Mouse (Mus musculus): ENCODE measurements around the gene Znrf1.

DNA sequence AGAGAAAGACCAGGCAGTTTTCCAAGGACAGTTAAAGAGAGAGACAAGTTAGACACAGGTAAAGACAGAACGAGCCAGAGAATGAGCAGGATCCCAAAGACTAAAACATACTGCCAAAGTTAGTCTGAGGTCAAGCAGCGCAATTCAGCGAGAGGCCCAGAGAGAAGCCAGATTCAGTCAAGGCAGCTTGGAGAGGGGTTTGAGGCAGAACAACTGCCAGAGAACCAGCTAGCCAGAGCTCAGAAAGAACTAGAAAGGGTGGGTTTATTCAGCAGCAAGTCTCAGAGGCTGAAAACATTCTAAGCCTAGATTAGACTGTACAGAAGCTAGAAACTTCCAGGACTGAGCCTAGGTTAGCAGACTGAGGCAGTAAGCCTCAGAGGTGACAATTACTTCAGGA, 44.4 kb downstream of the Znrf1 start:
- TF ChIP-seq CTCF (IDR thresholded peaks at IDR 0.05; ENCODE audit: extremely low read depth, insufficient read depth, insufficient read length, insufficient replicate concordance): no peak
- no peak for TF ChIP-seq POLR2A (IDR thresholded peaks at IDR 0.05; ENCODE audit: low read depth, low read length)
